Mouse (Mus musculus): Measurements from ENCODE around the gene Esx1. TPM values are rescaled to one million over a fixed set of nuclear protein-coding genes. Genes with fewer than 3 reads are reported as not detected.

Esx1 gene
- polyA plus RNA-seq (2017; shearing (Covaris generic)), result not detected

DNA sequence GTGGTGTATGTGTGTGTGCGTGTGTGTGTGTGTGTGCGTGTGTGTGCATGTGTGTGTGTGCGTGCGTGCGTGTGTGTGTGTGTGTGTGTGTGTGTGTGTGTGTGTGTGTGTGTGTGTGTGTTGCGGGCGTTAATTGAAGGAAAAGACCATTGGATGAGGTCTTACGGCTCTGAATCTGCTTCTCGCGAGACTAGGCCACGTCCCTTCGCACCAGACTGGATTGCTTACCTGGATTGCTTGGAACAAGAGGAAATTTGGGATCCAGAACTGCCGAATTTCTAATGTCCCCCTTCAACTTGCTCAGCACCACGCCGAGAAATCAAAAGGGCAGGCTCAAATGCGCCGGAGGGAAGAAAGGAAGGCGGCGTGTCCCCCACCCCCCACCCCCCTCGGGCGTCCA lies at the start of gene Esx1:
Gene Esx1 (minus strand): TSS at position 366 of the 400 bp plus-strand sequence.

Other genes starting within 250 kb of the Esx1 start
- gene H2bfm, start 194.8 kb downstream of the Esx1 start, polyA plus RNA-seq (2017; shearing (Covaris generic)), result not detected
- gene Tmsb15b2, start 146.6 kb downstream of the Esx1 start, polyA plus RNA-seq (2017; shearing (Covaris generic)), result 65.0 TPM
- 3.2 TPM for gene Tmsb15l, start 145.2 kb downstream of the Esx1 start, polyA plus RNA-seq (2017; shearing (Covaris generic))
- 28.5 TPM for gene Tmsb15b1, start 145.2 kb downstream of the Esx1 start, polyA plus RNA-seq (2017; shearing (Covaris generic))
- gene Zcchc18, start 128.9 kb downstream of the Esx1 start, polyA plus RNA-seq (2017; shearing (Covaris generic)), result 48.2 TPM
- 14.9 TPM for gene Slc25a53, start 83.8 kb downstream of the Esx1 start, polyA plus RNA-seq (2017; shearing (Covaris generic))
- 4.7 TPM for gene Fam199x, start 72.5 kb downstream of the Esx1 start, polyA plus RNA-seq (2017; shearing (Covaris generic))

Data from activated CD4-positive, CD25-positive, alpha-beta regulatory T cell, adult 9 weeks (primary cell).